Mouse (Mus musculus) skeletal muscle tissue, adult 2 months (tissue): ENCODE measurements at regions not wholly inside any gene's neighbourhood (a gene's known extent, or its start where the extent isn't known, plus 50 kb on each side); places are given as distances from the start of the nearest gene placed in this dataset.

Experiments
- DNase-seq: peaks from one replicate; pipeline ENCODE4 v3.0.0-alpha.2; 2012; ENCODE audit warnings: low read depth, low spot score

DNA sequence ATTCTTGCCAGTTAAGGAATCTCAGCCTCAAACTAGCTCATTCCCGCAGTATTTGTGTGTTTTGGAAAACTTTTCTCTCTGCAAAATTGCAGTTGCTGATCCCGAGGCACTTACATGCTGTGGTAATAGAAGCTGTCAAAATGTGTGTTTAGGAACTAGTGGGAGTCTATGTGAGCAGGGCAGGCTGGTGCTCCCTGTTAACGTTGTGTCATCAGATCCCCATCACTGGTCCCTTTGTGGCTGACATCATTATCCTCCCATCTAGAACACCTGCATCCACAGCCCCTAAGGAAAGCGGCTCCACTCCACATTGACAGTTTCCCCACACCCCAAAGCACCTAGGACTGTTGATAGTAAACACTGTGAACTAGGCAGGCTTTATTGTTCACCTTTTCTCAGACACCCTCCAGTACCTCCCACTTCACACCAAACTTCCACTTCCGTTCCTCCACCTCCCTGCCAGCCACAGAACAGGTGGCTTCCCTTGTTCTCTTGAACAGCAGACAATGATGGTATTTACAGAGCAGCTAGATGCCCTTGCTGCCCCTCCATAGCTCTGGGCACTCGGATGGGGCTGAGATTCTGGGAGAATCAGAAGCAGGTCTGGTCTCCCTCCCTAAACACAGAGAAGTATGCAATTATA lies 275.8 kb downstream of the Gm19410 start:
- DNase-seq, result no peak

GRCm38 (mm10) chr8:36042594-36042993 lies 277.0 kb downstream of the Gm19410 start:
- DNase-seq, result no peak
